Mouse (Mus musculus): ENCODE results near the gene Vmn1r84. TPM values are rescaled to one million over a fixed set of nuclear protein-coding genes. Genes with fewer than 3 reads are reported as not detected.

Gene Vmn1r84
- not detected for polyA plus RNA-seq (2017; shearing (Covaris generic))

DNA sequence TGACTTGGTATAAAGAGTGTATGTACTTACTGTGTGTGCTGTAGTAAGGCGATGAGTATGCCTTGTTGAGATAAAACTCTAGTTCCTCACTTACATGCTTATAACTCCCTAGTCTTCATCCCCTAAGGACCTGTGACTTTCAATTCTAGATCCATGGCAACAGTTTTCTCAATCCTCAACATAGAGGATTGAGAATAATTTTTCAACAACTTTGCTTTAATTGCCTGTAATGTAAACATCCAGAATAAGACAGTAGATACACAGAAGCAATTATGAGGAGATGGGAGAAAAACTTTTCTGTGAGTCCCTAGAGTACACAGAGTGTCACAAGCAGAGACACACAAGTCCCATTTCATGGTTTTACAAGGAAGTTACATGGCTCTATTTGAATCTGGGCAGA, at the start of gene Vmn1r84:
Gene Vmn1r84 (minus strand): TSS at position 101 of the 400 bp plus-strand sequence.

GRCm38 (mm10) chr7:12329381-12329780, 39.7 kb downstream of the Vmn1r84 start, which contains the start of gene Vmn1r83:
TSS of gene Vmn1r83 (minus strand) at chr7:12329481.

Other genes starting within 250 kb of the Vmn1r84 start
- 0.14 TPM for gene Vmn1r78, start 219.0 kb downstream of the Vmn1r84 start, polyA plus RNA-seq (2017; shearing (Covaris generic))
- gene Vmn1r79, start 198.0 kb downstream of the Vmn1r84 start, polyA plus RNA-seq (2017; shearing (Covaris generic)): not detected
- gene Vmn1r80, start 180.0 kb downstream of the Vmn1r84 start, polyA plus RNA-seq (2017; shearing (Covaris generic)): 0.10 TPM
- 0.04 TPM for gene Vmn1r81, start 101.0 kb downstream of the Vmn1r84 start, polyA plus RNA-seq (2017; shearing (Covaris generic))
- gene Vmn1r82, start 68.8 kb downstream of the Vmn1r84 start, polyA plus RNA-seq (2017; shearing (Covaris generic)): not detected
- gene Vmn1r83, start 39.8 kb downstream of the Vmn1r84 start, polyA plus RNA-seq (2017; shearing (Covaris generic)): not detected
- gene Zfp551, start 53.5 kb upstream of the Vmn1r84 start, polyA plus RNA-seq (2017; shearing (Covaris generic)): 1.2 TPM
- gene Zfp606, start 109.0 kb upstream of the Vmn1r84 start, polyA plus RNA-seq (2017; shearing (Covaris generic)): 2.1 TPM
- gene 2900092C05Rik, start 143.2 kb upstream of the Vmn1r84 start, polyA plus RNA-seq (2017; shearing (Covaris generic)): not detected
- 0.05 TPM for gene Vmn2r53, start 239.5 kb upstream of the Vmn1r84 start, polyA plus RNA-seq (2017; shearing (Covaris generic))

All from effector memory CD4-positive, alpha-beta T cell, adult 5 months (primary cell).